Mouse (Mus musculus) heart, embryonic 10.5 days (tissue): ENCODE results near the gene Gsdmc4. TPM values are rescaled to one million over a fixed set of nuclear protein-coding genes. Genes with fewer than 3 reads are reported as not detected.
"Not testable (repeated sequence)": the region's sequence is repeated elsewhere in the genome, so short reads cannot be mapped to it uniquely, and the experiment has no call there.

Experiments used
- DNase-seq: peaks from one replicate; pipeline ENCODE4 v3.0.0-alpha.2; 2017; ENCODE audit warnings: low spot score
- H3K27ac ChIP-seq: fragments of 300-500 bp; sonication (generic); 2 replicates; pipeline ENCODE4 v1.5.1; 2016; ENCODE audit warnings: mild to moderate bottlenecking
- H3K27me3 ChIP-seq: fragments of 300-500 bp; sonication (generic); 2 replicates; pipeline ENCODE4 v1.6.1; 2016; ENCODE audit warnings: mild to moderate bottlenecking; ENCODE audit not compliant: poor library complexity, insufficient read depth, severe bottlenecking
- H3K36me3 ChIP-seq: fragments of 300-500 bp; sonication (generic); 2 replicates; pipeline ENCODE4 v1.6.1; 2016; ENCODE audit warnings: mild to moderate bottlenecking, moderate library complexity
- H3K4me1 ChIP-seq: fragments of 300-500 bp; sonication (generic); 2 replicates; pipeline ENCODE4 v1.6.1; 2016; ENCODE audit warnings: mild to moderate bottlenecking
- H3K4me3 ChIP-seq: fragments of 300-500 bp; sonication (generic); 2 replicates; pipeline ENCODE4 v1.5.1; 2016; ENCODE audit warnings: mild to moderate bottlenecking, moderate library complexity
- H3K9me3 ChIP-seq: fragments of 300-500 bp; sonication (generic); 2 replicates; pipeline ENCODE4 v1.6.1; 2016; ENCODE audit warnings: mild to moderate bottlenecking, moderate library complexity
- WGBS: fragments of 180-500 bp; shearing (Covaris S2); methylation state at CpG from one replicate; pipeline ENCODE4 v1.1.7; 2016; 5-methylcytosine and 5-hydroxymethylcytosine counted together
- polyA plus RNA-seq: library from polyadenylated mRNA; unstranded; fragments of >200 nt; fragmentation: Nextera tagmentation; extraction: Ambion mirVana; gene quantifications from 2 replicates; pipeline ENCODE4 v1.2.1, GENCODE M21; 2016

Gene Gsdmc4
- polyA plus RNA-seq: 0.11 TPM in 1 of 2 replicates, not detected in the other

GRCm38 (mm10) chr15:63912197-63912596 lies at the start of gene Gsdmc4:
Gsdmc4 (minus strand) TSS chr15:63912297.
- H3K4me1 ChIP-seq, H3K4me3 ChIP-seq, H3K9me3 ChIP-seq, H3K27ac ChIP-seq, H3K36me3 ChIP-seq, H3K27me3 ChIP-seq, DNase-seq: not testable (repeated sequence)
- WGBS: 80% methylated on average over 2 of the region's 2 CpGs

GRCm38 (mm10) chr15:63960542-63960941 lies 48.4 kb upstream of the Gsdmc4 start:
- Histone ChIP-seq H3K27me3 (no peaks in the 10 kb centered on the region), H3K36me3 (no peaks in the 10 kb centered on the region), H3K27ac (no peak overlapping the region), H3K4me3 (no peak overlapping the region), H3K4me1 (peaks cover 2% of the 10 kb centered on the region; the same call in 1 of the 2 replicates), H3K9me3 (no peaks in the 10 kb centered on the region)
- DNase-seq: no peak
- 85% methylated on average over 2 of the region's 2 CpGs for WGBS

GRCm38 (mm10) chr15:63957553-63957952 lies 45.5 kb upstream of the Gsdmc4 start:
- Histone ChIP-seq H3K4me1 (no peaks in the 10 kb centered on the region; the same call in 1 of the 2 replicates), H3K27me3 (no peaks in the 10 kb centered on the region), H3K27ac (no peak overlapping the region), H3K9me3 (no peaks in the 10 kb centered on the region), H3K36me3 (no peaks in the 10 kb centered on the region), H3K4me3 (no peak overlapping the region)
- no peak for DNase-seq

- no peak for DNase-seq
- 96% methylated on average over 4 of the region's 4 CpGs for WGBS
- H3K27me3 ChIP-seq: no peaks in the 10 kb centered on the region
- no peaks in the 10 kb centered on the region for H3K9me3 ChIP-seq
- H3K36me3 ChIP-seq: 0 out of 2 replicates have a peak, but pooled peaks cover 2% of the 10 kb centered on the region
- H3K27ac ChIP-seq: no peak overlapping the region
- no peaks in the 10 kb centered on the region for H3K4me1 ChIP-seq
- no peak overlapping the region for H3K4me3 ChIP-seq
Observed at GRCm38 (mm10) chr15:63953256-63953655, 41.2 kb upstream of the Gsdmc4 start.

DNA sequence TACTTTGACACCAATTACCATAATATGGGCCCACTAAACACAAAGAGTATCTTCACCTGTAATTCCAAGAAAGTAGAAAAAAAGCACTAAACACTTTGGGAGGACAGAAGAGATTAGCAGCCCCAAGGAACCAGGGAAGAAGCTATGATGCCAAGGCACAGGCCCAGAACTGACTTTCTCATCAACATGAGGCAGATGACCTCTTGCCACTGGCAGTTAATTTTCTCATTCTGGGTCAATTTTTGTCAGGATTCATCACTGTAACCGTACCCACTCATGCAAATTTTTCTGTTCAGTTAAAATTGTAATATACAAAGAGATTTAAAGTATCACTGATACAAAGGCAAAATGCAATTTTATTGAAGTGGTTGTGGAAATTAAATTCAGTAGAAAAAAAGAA lies 29.1 kb upstream of the Gsdmc4 start:
- DNase-seq: no peak
- WGBS: 93% methylated on average over 1 of the region's 1 CpGs
- Histone ChIP-seq H3K27me3 (no peaks in the 10 kb centered on the region), H3K36me3 (peaks cover 53% of the 10 kb centered on the region), H3K4me3 (no peak overlapping the region), H3K4me1 (no peaks in the 10 kb centered on the region), H3K27ac (no peak overlapping the region), H3K9me3 (no peaks in the 10 kb centered on the region)

- no peak overlapping the region for H3K27ac ChIP-seq
- no peaks in the 10 kb centered on the region for H3K9me3 ChIP-seq
- no peak overlapping the region for H3K4me3 ChIP-seq
- no peak for DNase-seq
- WGBS: 92% methylated on average over 1 of the region's 1 CpGs
- peaks cover 43% of the 10 kb centered on the region for H3K36me3 ChIP-seq
- no peaks in the 10 kb centered on the region for H3K4me1 ChIP-seq
- H3K27me3 ChIP-seq: no peaks in the 10 kb centered on the region
Observed at GRCm38 (mm10) chr15:63932656-63933055, 20.6 kb upstream of the Gsdmc4 start.

- no peak for DNase-seq
- WGBS: 94% methylated on average over 1 of the region's 1 CpGs
- Histone ChIP-seq H3K27me3 (no peaks in the 10 kb centered on the region), H3K27ac (no peak overlapping the region), H3K4me1 (no peaks in the 10 kb centered on the region), H3K9me3 (no peaks in the 10 kb centered on the region), H3K36me3 (peaks cover 42% of the 10 kb centered on the region), H3K4me3 (no peak overlapping the region)
Observed at GRCm38 (mm10) chr15:63931404-63931803, 19.3 kb upstream of the Gsdmc4 start.

DNA sequence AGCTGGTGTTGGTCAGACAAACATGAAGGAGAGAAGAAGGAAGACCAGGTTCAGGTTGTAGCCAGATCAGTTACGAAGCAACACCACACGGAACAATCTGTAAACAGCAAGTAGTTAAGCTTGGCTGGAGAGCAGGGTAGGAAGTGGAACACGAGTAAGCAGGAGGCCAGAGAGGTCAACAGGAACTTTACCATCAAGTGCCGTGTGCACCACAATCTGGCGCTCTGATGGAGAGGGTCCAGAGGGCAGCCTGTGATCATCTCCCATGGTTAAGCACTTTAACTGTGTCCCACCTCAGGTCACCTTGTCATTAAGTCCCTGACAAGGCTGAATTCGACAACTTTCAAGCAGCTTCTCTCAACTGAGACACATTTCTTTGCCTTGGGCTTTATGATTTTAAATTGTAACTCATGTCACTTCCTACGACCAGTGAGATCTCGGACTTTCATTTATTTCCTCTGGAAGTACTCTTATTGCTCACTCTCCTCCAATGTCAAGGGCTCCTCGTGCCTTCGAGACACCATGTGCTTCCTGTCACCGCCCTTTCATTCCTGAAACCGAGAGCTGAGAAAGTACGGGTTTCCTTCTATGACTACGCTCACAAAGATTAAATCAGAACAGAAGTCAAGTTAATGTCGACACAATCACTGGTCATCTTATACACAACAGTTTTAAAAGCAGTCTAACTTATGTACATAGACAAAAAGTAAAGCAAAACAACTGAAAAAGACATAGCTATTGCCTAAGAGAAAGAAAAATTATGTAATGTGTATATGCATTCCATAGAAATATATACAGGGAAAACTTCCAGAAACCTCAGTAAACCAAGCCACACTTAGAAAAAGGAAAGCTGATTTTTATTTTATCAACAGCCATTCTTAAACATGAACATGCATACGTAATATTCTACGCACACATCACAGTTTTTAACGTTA lies 18.3 kb upstream of the Gsdmc4 start:
- H3K36me3 ChIP-seq: peaks cover 38% of the 10 kb centered on the region
- no peak overlapping the region for H3K4me3 ChIP-seq
- H3K4me1 ChIP-seq: no peaks in the 10 kb centered on the region
- WGBS: 89% methylated on average over 18 of the region's 18 CpGs
- DNase-seq: no peak
- H3K27me3 ChIP-seq: no peaks in the 10 kb centered on the region
- H3K9me3 ChIP-seq: no peaks in the 10 kb centered on the region
- no peak overlapping the region for H3K27ac ChIP-seq

DNA sequence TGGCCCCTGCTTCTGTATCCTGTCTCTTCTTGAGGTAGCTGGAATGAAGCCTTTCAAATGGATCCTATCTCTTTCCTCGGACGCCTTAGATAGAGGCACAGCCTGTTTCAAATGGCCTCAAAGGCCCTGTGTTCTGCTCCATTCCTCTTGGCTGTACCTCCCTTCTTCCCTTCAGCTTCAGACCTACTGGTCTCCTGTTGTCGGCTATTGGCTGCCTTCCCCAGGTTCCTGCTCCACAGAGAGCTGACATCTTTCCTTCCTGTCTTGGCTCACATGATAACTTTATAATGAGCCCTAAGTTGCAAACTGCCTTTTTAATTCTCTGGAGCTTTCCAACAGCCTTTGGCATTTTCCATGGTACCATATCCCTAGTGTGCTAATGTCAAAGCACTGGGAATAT lies 14.1 kb upstream of the Gsdmc4 start:
- Histone ChIP-seq H3K36me3 (peaks cover 27% of the 10 kb centered on the region), H3K27ac (no peak overlapping the region), H3K27me3 (no peaks in the 10 kb centered on the region), H3K4me3 (no peak overlapping the region), H3K4me1 (no peaks in the 10 kb centered on the region), H3K9me3 (no peaks in the 10 kb centered on the region)
- DNase-seq: no peak
- WGBS: 80% methylated on average over 3 of the region's 3 CpGs

DNA sequence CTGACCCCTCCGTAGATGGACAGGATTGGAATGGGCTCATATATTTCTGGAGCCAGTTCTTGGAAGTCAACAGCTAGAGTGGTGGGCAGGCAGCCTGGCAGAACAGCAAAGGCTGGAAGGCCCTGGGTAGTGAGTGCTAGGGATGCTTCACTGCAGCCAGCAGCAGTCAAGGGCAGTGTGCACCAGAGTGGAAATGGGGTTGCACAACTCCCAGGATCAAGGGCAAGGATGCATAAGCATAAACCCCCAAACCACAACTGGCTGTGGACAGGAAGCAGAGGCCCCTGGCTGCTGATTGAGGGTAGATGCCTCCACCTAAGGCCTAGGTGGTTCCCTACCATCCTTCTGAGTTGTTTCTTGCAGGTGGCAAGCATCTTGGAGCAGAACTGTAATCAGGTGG lies 12.4 kb upstream of the Gsdmc4 start:
- whole genome bisulfite sequencing: 79% methylated on average over 1 of the region's 1 CpGs
- Histone ChIP-seq H3K9me3 (no peaks in the 10 kb centered on the region), H3K4me1 (no peaks in the 10 kb centered on the region), H3K4me3 (no peak overlapping the region), H3K36me3 (peaks cover 14% of the 10 kb centered on the region), H3K27ac (no peak overlapping the region), H3K27me3 (no peaks in the 10 kb centered on the region)
- DNase-seq: no peak

DNA sequence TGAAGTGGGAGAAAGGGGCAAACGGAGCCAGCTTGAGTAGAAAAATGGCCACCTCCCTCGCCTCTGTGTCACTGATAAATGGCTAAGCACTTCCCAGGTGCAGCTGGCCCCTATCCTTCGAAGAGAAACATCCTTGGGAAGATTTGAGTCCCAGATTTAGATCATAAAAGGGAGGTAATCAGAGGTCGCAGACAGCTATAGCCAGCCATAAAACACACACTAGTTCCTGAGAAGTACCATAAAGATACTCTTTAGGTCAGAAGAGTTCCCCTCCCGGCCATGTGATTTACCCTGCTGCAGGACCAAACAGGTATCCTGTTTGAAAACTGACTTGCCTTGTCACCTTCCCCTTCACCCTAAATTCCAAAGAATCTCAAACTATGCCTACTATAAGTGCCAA lies 9.5 kb upstream of the Gsdmc4 start:
- not testable (repeated sequence) for H3K27me3 ChIP-seq, H3K9me3 ChIP-seq, H3K4me1 ChIP-seq, DNase-seq, H3K36me3 ChIP-seq, H3K27ac ChIP-seq, H3K4me3 ChIP-seq
- 63% methylated on average over 3 of the region's 5 CpGs for WGBS

GRCm38 (mm10) chr15:63919728-63920127 lies 7.6 kb upstream of the Gsdmc4 start:
- H3K4me1 ChIP-seq, H3K4me3 ChIP-seq, H3K9me3 ChIP-seq, DNase-seq, H3K27me3 ChIP-seq, H3K27ac ChIP-seq, H3K36me3 ChIP-seq: not testable (repeated sequence)
- WGBS: 81% methylated on average over 2 of the region's 2 CpGs

DNA sequence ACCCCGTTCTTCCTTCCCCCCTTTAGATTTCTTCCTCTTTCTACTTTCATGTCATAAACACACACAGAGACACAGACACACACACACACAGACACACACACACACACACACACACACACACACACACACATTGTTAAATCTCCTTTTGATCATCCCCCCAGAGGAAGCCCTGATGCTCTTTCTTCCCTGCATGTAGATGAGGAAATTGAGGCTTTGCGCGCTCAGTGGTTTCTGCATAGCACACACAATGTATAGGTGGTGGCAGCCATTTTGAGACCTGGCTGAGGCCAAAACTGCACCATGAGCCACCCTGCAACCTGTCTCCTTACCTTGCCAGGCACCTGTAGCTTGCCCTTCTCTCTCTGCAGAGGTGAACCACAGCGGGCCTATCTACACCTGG lies 4.5 kb upstream of the Gsdmc4 start:
- 77% methylated on average over 4 of the region's 4 CpGs for WGBS
- H3K4me3 ChIP-seq, H3K36me3 ChIP-seq, H3K27me3 ChIP-seq, H3K9me3 ChIP-seq, DNase-seq, H3K27ac ChIP-seq, H3K4me1 ChIP-seq: not testable (repeated sequence)

- not testable (repeated sequence) for H3K4me1 ChIP-seq, H3K4me3 ChIP-seq, H3K36me3 ChIP-seq, H3K9me3 ChIP-seq, H3K27me3 ChIP-seq, H3K27ac ChIP-seq, DNase-seq
Observed at GRCm38 (mm10) chr15:63909896-63910295, 2.2 kb downstream of the Gsdmc4 start.
